Mouse (Mus musculus) liver, embryonic 16.5 days (tissue): ENCODE data around the gene Dnmbp. TPM values are rescaled to one million over a fixed set of nuclear protein-coding genes. Genes with fewer than 3 reads are reported as not detected.
A peak's percentile ranks its signal among the peaks of the same experiment; 100 is the strongest.

Experiments used
- ATAC-seq: fragments of 200-750 bp; cut with Nextera tagmentation; 2 replicates; pipeline ENCODE4 v1.8.0; 2017; ENCODE audit warnings: low read depth, mild to moderate bottlenecking, moderate number of reproducible peaks, moderate library complexity
- H3K27ac ChIP-seq: fragments of 300-500 bp; sonication (generic); 2 replicates; pipeline ENCODE4 v1.5.1; 2014; ENCODE audit warnings: mild to moderate bottlenecking, low read length
- H3K27me3 ChIP-seq: fragments of 300-500 bp; sonication (generic); 2 replicates; pipeline ENCODE4 v1.6.1; 2014; ENCODE audit warnings: low read depth, low read length, mixed read lengths; ENCODE audit not compliant: control insufficient read depth, insufficient read depth
- H3K36me3 ChIP-seq: fragments of 300-500 bp; sonication (generic); 2 replicates; pipeline ENCODE4 v1.6.1; 2014; ENCODE audit warnings: mild to moderate bottlenecking; ENCODE audit not compliant: control insufficient read depth, insufficient read depth
- H3K4me1 ChIP-seq: fragments of 300-500 bp; sonication (generic); 2 replicates; pipeline ENCODE4 v1.6.1; 2014; ENCODE audit warnings: low read depth, low read length, mixed read lengths; ENCODE audit not compliant: control insufficient read depth
- H3K4me2 ChIP-seq: fragments of 300-500 bp; sonication (generic); 2 replicates; pipeline ENCODE4 v1.6.1; 2014; ENCODE audit warnings: low read depth, low read length, mixed read lengths
- H3K4me3 ChIP-seq: fragments of 300-500 bp; sonication (generic); 2 replicates; pipeline ENCODE4 v1.5.1; 2014; ENCODE audit warnings: low read depth, mild to moderate bottlenecking, low read length
- H3K9ac ChIP-seq: fragments of 300-500 bp; sonication (generic); 2 replicates; pipeline ENCODE4 v1.6.1; 2014; ENCODE audit warnings: low read depth, low read length
- H3K9me3 ChIP-seq: fragments of 300-500 bp; sonication (generic); replicated peaks from 2 replicates; pipeline ENCODE4 v1.6.1; 2016; ENCODE audit warnings: low read length; ENCODE audit not compliant: control insufficient read depth
- WGBS: fragments of 180-500 bp; shearing (Covaris S2); extraction: QIAGEN DNeasy Blood & Tissue Kit; methylation state at CpG from one replicate; pipeline ENCODE4 v1.1.7; 2014; ENCODE audit not compliant: insufficient replicate concordance; 5-methylcytosine and 5-hydroxymethylcytosine counted together
- polyA plus RNA-seq: library from polyadenylated mRNA; unstranded; fragments of >200 nt; fragmentation: Nextera tagmentation; extraction: Ambion mirVana; gene quantifications from 2 replicates; pipeline ENCODE4 v1.2.1, GENCODE M21; 2015

The Dnmbp gene
- polyA plus RNA-seq, 1 experiment from 2014 or later = 3.2 TPM

DNA sequence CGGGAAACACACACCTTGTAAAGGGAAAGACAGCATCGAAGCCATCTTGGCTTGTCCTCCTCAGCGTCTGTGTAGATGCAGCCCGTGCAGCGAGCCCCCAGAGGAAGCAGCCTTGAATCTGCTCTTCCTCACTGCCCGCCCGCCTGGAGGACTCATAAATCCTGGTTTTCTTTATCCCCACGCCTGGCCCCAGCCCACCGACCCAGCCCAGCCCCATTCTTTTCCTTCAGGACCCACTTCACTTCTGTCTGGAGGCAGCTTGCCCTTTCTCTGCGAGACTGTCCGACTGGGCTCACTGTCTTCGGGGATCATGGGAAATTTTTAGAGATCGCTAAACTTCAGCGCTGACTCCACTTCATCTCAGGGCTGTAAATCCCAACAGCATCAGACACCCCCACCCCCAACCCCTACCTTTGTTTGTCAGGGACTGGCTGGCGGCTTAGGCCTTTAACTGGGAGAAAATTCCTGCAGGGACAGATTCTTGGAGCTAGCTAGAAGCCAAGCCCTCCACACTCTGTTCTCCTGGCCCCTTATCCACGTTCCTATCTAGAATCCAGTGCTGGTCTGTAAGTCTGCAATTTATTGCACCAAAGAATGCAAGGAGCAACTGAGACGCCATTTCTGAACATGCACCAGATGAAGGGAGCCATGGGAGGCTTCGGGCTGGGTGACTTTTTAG, 57.0 kb downstream of the Dnmbp start:
- no peaks in the 10 kb centered on the region for H3K36me3 ChIP-seq
- H3K9ac ChIP-seq = no peak overlapping the region

DNA sequence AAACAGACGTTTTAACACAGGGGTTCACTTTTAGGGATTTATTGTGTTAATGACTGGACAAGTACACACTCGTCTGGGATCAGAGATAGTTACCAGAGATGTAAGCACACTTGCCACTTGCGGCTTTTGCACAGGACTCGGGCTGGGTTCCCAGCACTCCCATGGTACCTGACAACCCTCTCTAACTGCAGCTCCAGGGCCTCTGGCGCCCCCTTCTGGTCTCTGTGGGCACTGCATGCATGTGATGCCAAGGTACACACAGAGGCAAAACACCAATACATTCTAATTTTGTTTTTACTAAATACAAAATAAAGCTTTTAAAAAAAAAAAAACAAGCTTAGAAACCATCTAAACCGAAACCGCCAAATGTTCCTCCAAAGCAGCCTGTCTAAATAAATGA, 58.4 kb downstream of the Dnmbp start:
- H3K4me1 ChIP-seq = peaks cover 11% of the 10 kb centered on the region
- H3K4me2 ChIP-seq = no peak overlapping the region
- peaks cover 8% of the 10 kb centered on the region for H3K27me3 ChIP-seq
- no peaks in the 10 kb centered on the region for H3K36me3 ChIP-seq
- H3K9ac ChIP-seq = no peak overlapping the region
- no peak overlapping the region for H3K4me3 ChIP-seq
- H3K9me3 ChIP-seq = no peaks in the 10 kb centered on the region
- no peak for ATAC-seq
- no peak overlapping the region for H3K27ac ChIP-seq
- 75% methylated on average over 7 of the region's 7 CpGs for WGBS

More for the DNA sequence above, 57.0 kb downstream of the Dnmbp start:
- WGBS = 42% methylated on average over 18 of the region's 18 CpGs
- ATAC-seq = no peak
- Histone ChIP-seq H3K4me2 (no peak overlapping the region), H3K4me1 (peaks cover 11% of the 10 kb centered on the region), H3K4me3 (no peak overlapping the region), H3K27me3 (peaks cover 8% of the 10 kb centered on the region), H3K9me3 (no peaks in the 10 kb centered on the region), H3K27ac (no peak overlapping the region)

DNA sequence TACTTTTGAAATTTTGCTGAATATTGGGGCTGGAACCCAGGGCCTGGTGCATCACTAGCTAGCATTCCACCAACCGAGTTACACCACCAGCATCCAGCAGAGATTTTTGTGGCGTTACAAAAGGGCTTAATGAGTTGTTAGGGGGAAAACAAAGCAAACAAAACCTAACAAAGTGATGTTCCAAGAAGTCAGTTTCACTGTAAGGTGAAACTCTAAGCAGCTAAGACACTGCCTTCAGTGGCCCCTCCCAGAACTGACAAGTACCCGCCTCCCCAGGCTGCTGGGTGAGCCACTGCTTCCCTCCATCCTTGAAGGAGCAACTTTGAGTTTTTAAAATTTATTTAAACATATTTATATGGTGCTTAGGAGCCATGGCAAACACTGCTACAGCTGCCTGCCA, 59.6 kb downstream of the Dnmbp start:
- Histone ChIP-seq H3K4me2 (no peak overlapping the region), H3K27ac (no peak overlapping the region)
- WGBS = 32% methylated on average over 3 of the region's 3 CpGs

DNA sequence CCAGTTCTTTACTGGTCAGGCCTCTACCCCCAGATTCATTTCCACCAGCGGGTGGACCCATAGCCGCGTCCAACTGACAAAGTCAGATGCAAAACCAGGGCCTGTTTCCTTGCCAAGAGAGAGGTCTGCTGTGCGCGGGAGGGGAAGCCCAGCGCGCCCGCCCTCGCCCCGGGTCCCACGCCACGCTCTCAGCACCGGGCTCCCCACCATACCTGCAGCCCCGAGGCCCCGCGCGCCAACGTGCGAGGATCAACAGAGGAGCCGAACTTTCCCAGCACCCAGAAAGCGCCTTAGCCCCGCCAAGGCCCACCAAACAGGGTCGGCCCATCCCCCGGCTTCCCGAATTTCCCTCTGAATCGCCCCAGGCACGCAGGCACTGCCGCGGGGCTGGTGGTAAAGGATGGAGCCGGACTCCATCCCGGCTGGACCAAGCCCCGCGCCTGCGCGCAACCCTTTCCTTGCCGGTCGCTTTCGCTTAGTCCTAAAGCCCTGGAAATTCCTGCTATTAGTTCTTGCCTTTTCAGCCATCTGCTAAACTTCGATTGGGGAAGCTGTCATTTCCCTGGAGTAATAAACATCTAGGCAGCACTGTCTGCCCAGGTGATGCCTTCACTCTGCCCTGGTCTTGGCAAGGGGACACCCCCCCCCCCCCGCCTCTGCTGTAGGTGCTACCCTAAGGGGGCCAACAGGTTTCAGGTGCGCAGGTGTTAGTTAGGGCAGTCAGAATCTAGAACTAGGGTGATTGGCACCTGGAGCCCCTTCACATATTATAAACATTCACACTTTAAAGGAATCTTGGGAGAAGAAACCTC, 60.4 kb downstream of the Dnmbp start:
- no peak overlapping the region for H3K27ac ChIP-seq
- H3K9ac ChIP-seq = peak overlapping the region; percentile 29; the same call in 1 of the 2 replicates
- H3K4me2 ChIP-seq = peak overlapping the region; percentile 58
- peak; percentile 39; the same call in 1 of the 2 replicates for ATAC-seq
- H3K4me1 ChIP-seq = peaks cover 6% of the 10 kb centered on the region
- H3K4me3 ChIP-seq = peak overlapping the region; percentile 53
- 2% methylated on average over 41 of the region's 41 CpGs for WGBS
- no peaks in the 10 kb centered on the region for H3K9me3 ChIP-seq
- peaks cover 8% of the 10 kb centered on the region for H3K27me3 ChIP-seq
- H3K36me3 ChIP-seq = no peaks in the 10 kb centered on the region

More for the DNA sequence above, 59.6 kb downstream of the Dnmbp start:
- Histone ChIP-seq H3K36me3 (no peaks in the 10 kb centered on the region), H3K4me3 (no peak overlapping the region), H3K9me3 (no peaks in the 10 kb centered on the region), H3K27me3 (peaks cover 8% of the 10 kb centered on the region), H3K9ac (no peak overlapping the region), H3K4me1 (peaks cover 11% of the 10 kb centered on the region)
- no peak for ATAC-seq

DNA sequence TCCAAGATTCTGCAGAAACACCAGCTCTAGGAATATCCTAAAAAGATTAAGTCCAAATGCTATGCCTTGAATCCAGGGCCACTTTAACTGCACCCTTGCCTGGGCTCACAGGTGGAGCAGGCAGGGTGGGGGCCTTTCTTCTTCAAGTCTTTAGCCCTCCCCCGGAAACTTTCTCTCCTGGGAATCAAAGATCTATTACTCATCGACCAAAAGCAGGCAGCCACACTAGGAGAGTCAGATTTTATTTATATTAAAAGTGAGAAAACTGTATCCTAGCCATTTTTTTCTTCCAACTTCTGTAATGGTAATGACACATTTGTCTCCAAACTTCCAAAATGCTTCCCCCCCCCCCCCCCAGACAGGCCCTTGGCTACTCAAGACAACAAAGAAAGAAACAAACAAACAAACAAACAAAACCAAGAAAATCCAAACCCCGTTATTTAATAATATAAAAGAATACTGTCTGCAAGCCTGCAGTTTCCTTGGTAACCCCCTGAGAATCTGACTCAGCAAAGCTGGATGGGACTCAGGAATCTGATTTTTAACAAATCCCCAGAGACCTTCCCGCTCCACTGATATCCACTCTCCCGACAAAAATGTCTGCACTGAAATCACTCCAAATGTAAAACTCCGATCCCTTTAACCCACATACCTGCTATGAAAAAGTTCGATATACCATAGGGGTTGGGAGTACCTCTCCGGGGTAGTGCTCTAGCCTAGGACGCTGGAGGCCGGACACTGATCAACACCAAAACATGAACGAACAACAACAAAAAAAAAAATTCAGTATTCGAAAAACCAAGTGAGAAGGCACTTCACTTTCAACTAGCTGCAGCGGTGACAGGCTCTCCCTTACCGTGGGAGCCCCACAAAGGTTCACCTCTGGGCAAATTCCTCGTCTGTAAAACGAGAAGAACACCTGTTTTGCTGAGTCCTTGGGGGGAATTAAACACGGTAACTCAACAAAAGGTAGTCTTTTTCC, 61.6 kb downstream of the Dnmbp start:
- H3K9me3 ChIP-seq = no peaks in the 10 kb centered on the region
- no peak overlapping the region for H3K27ac ChIP-seq
- peaks cover 8% of the 10 kb centered on the region for H3K27me3 ChIP-seq
- H3K4me1 ChIP-seq = peaks cover 2% of the 10 kb centered on the region
- no peak overlapping the region for H3K9ac ChIP-seq
- no peak overlapping the region for H3K4me2 ChIP-seq
- WGBS = 30% methylated on average over 17 of the region's 17 CpGs
- H3K36me3 ChIP-seq = no peaks in the 10 kb centered on the region
- no peak overlapping the region for H3K4me3 ChIP-seq
- ATAC-seq = no peak

DNA sequence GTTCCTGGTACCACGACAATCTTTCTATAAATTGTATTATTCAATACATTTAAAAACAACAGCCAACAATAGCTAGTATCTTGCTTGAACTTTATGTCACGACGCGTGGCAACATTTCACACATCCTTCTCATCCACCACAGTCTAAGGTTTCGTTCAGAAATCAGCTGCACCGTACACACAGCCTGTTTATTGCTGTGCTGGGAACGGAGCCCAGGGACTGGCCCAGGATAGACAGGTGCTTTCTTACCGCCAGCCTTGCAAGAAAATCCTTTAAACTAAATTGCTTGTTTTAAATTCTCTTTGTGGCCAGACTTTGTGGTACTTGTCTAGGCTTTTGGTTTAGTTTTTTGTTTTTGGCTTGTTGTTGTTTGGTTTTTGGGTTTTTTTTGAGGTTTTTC, 62.6 kb downstream of the Dnmbp start:
- no peak overlapping the region for H3K27ac ChIP-seq

DNA sequence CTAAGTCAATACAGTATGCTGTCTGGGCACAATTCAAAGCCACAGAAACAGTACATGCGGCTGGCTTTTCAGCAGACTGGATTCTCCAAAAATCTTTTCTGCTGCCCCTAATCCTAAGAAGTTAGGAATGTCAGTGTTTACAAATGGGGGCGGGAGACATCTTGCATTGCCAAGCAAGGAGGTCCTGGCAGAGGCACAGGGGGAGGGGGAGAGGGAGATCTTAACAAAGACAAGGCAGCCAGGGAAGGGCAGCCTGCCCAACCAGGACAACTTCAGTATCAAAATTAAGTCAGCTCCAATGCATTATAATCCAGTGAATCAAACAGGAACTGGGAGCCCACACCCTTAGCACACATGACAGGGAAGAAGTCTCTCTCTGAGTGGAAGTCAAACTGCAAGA, 64.0 kb downstream of the Dnmbp start:
- 54% methylated on average over 2 of the region's 2 CpGs for WGBS
- ATAC-seq = no peak

More for the DNA sequence above, 62.6 kb downstream of the Dnmbp start:
- WGBS = 74% methylated on average over 8 of the region's 8 CpGs
- Histone ChIP-seq H3K9ac (no peak overlapping the region), H3K4me3 (no peak overlapping the region), H3K36me3 (no peaks in the 10 kb centered on the region), H3K27me3 (peaks cover 8% of the 10 kb centered on the region), H3K4me2 (no peak overlapping the region), H3K4me1 (peaks cover 2% of the 10 kb centered on the region), H3K9me3 (no peaks in the 10 kb centered on the region)
- no peak for ATAC-seq

DNA sequence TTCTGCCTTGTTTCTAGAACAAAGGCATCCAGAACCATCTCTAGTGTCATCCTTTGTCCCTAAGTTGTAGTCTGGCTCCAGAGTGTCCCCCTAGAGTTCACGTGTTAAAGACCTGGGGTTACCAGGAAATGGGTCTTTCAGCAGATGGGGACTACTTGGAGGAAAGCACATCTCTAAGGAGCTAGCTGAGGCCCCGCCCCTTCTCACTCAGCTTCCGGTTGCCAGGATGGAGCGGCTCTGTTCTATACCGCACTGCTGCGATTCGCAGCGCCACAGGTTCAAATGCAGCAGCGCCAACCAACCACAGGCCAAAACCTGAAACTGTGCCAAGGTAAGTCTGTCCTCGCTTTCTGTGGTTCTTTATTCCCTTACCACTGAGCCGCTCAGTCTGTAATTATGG, 65.6 kb downstream of the Dnmbp start:
- 81% methylated on average over 11 of the region's 11 CpGs for WGBS

More for the DNA sequence above, 64.0 kb downstream of the Dnmbp start:
- Histone ChIP-seq H3K9ac (no peak overlapping the region), H3K27me3 (peaks cover 8% of the 10 kb centered on the region), H3K9me3 (no peaks in the 10 kb centered on the region), H3K27ac (no peak overlapping the region), H3K36me3 (no peaks in the 10 kb centered on the region; the same call in 1 of the 2 replicates), H3K4me3 (no peak overlapping the region), H3K4me1 (peaks cover 2% of the 10 kb centered on the region), H3K4me2 (no peak overlapping the region)

More for the DNA sequence above, 65.6 kb downstream of the Dnmbp start:
- Histone ChIP-seq H3K4me2 (no peak overlapping the region), H3K9ac (no peak overlapping the region), H3K4me1 (no peaks in the 10 kb centered on the region), H3K4me3 (no peak overlapping the region), H3K27me3 (peaks cover 2% of the 10 kb centered on the region), H3K36me3 (no peaks in the 10 kb centered on the region; the same call in 1 of the 2 replicates), H3K9me3 (no peaks in the 10 kb centered on the region), H3K27ac (no peak overlapping the region)
- ATAC-seq = no peak
